Mouse (Mus musculus) thymus, adult 2 months (tissue): Measurements from ENCODE around the gene Ap3d1.

Experiments
- CTCF ChIP-seq: fragments of 200-500 bp; IDR thresholded peaks from 2 replicates; pipeline ENCODE4 v1.5.1; 2012; ENCODE audit warnings: mild to moderate bottlenecking, control low read depth, low read length, moderate library complexity, borderline replicate concordance; ENCODE audit not compliant: control insufficient read depth, poor library complexity, insufficient read depth; ENCODE audit errors: extremely low read depth
- POLR2A ChIP-seq: fragments of 200-500 bp; IDR thresholded peaks from 2 replicates; pipeline ENCODE4 v1.6.1; 2012; ENCODE audit warnings: mild to moderate bottlenecking, low read length, control low read depth, moderate library complexity; ENCODE audit not compliant: control insufficient read depth, poor library complexity, insufficient read depth; ENCODE audit errors: extremely low read depth

DNA sequence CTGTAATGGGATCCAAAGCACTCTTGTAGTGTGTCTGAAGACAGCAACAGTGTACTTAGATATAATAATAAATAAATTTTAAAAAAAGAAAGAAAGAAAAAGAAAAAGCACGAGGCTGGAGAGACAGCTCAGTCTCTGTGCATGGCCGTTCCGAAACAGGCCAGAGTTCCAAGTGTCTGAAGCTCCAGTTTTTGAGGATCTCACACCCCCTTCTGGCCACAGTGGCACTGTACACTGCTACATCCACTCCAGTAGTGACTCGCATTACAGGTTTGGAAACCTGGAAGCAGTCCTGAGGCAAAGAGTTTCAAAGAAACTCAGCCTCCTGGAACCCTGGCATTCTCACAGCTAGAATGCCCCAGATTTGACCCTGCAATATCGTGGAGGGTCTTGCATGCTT, 54.2 kb downstream of the Ap3d1 start:
- TF ChIP-seq POLR2A (no peak), CTCF (peak; percentile 25; the same call in 1 of the 2 replicates)
